Comparison of ENCODE assay signal across 9 mouse cellular contexts in genomic region chr5:108836156-108836555, GRCm38 (mm10). TPM values are rescaled to one million over a fixed set of nuclear protein-coding genes. Genes with fewer than 3 reads are reported as not detected.
DNase-seq lines count a peak whose midpoint lies in the region; TF ChIP-seq lines count a peak whose summit lies in the region.
"Had no signal": no experiment of that assay in that cellular context is flagged by ENCODE, and none has a peak within 500 bp of the region (broad histone marks: within the 10 kb centered on the region; RNA-seq: fewer than 3 reads in every experiment).

No protein-coding gene starts in this region.

- no peak overlapping the region for H3K27ac ChIP-seq in layer of hippocampus, adult 2 months
- H3K27ac ChIP-seq: midbrain, embryonic 12.5 days had no signal

- TF ChIP-seq CTCF in layer of hippocampus, adult 2 months (conservative IDR thresholded peaks at IDR 0.05): peak; percentile 43

- no peak overlapping the region for H3K4me3 ChIP-seq in layer of hippocampus, adult 2 months
- H3K4me3 ChIP-seq: midbrain, embryonic 12.5 days had no signal

- DNase-seq in layer of hippocampus, adult 2 months (ENCODE audit: low spot score in 2 of 2): no peak
- no peak for DNase-seq in layer of hippocampus, adult 9-10 months (ENCODE audit: low spot score)
- DNase-seq in adipocyte (ENCODE audit: low spot score): peak; percentile 68
- peak; percentile 8 for DNase-seq in induced T-regulatory cell, adult 2 months (ENCODE audit: low read depth)
- DNase-seq in retina, embryonic 14.5 days (ENCODE audit: low spot score): peak; percentile 31
- DNase-seq in thymus, postnatal 36 days: no peak
- no peak for DNase-seq in T-cell, adult 2 months (ENCODE audit: low spot score)

RNA-seq across cellular contexts. Expression of gene Vmn2r9, which starts 16.2 kb away (rescaled TPM):
- not detected for total RNA-seq in layer of hippocampus, adult 2 months (2021)
- total RNA-seq: adrenal gland, adult 18-20 months had no signal

RNA-seq across cellular contexts. Expression of gene Vmn2r8, which starts 27.5 kb away (rescaled TPM):
- total RNA-seq in layer of hippocampus, adult 2 months (2021): not detected
- total RNA-seq: adrenal gland, adult 18-20 months had no signal

RNA-seq across cellular contexts. Expression of gene Tmed11, which starts 41.0 kb away (rescaled TPM):
- total RNA-seq in layer of hippocampus, adult 2 months (2021): not detected
- total RNA-seq: adrenal gland, adult 18-20 months had no signal

Comparison
In these comparisons a context has a peak if more than half of its experiments do, and no peak if none do; other contexts are left out.
1. DNase-seq: peak in adipocyte (single experiment), induced T-regulatory cell, adult 2 months (single experiment) and retina, embryonic 14.5 days (single experiment); none in layer of hippocampus, adult 2 months (0 of 2), layer of hippocampus, adult 9-10 months (single experiment), thymus, postnatal 36 days (0 of 2) and T-cell, adult 2 months (single experiment).